Mouse (Mus musculus) fat pad, adult 2 months (tissue): ENCODE data around the gene Shc3.

Experiments used
- DNase-seq: peaks from one replicate; pipeline ENCODE4 v3.0.0-alpha.2; 2011; ENCODE audit warnings: low read depth, low spot score; ENCODE audit errors: extremely low read depth

Gene Shc3

DNA sequence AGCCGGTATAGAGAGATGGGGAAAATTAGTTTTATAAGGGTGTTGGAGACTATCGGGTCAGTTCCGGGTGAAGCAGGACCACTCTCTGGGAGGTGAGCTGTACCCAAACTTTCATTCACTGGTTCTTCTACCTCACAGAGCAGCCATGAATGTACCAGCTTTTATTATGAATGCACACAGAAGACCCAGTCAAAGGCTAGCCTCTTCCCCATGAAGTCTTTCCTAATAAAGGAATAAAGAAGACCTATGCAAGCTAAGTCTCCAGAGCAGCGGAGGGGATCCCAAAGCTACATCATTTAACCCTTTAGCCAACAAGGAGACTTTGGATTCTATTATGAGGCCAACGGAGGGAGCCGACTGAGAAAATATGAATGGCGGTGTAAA, 458 bp upstream of the Shc3 start:
- no peak for DNase-seq

DNA sequence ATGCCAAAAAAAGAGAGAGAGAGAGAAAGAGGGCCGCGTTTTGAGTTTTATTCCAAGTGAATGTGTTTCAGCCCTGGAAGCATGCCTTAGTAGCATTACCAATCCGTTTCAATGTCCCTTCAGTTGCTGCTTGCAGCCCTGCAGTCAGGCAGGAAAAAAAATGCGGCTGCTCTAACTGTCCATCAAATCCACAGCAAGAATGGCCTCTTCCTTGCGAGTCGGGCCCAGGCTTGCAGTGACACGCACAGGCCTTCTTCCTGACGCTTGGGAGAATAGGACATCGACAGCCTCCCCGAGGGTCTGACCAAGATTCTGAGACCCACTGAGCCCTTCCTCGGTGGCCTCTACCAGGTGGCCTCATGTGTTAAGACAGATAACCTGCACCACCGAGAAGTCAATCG, 718 bp downstream of the Shc3 start:
- DNase-seq, result no peak

GRCm38 (mm10) chr13:51567411-51567851, 1.8 kb downstream of the Shc3 start:
- DNase-seq, result no peak

- no peak for DNase-seq
Measured at GRCm38 (mm10) chr13:51567078-51567395, 2.2 kb downstream of the Shc3 start.

DNA sequence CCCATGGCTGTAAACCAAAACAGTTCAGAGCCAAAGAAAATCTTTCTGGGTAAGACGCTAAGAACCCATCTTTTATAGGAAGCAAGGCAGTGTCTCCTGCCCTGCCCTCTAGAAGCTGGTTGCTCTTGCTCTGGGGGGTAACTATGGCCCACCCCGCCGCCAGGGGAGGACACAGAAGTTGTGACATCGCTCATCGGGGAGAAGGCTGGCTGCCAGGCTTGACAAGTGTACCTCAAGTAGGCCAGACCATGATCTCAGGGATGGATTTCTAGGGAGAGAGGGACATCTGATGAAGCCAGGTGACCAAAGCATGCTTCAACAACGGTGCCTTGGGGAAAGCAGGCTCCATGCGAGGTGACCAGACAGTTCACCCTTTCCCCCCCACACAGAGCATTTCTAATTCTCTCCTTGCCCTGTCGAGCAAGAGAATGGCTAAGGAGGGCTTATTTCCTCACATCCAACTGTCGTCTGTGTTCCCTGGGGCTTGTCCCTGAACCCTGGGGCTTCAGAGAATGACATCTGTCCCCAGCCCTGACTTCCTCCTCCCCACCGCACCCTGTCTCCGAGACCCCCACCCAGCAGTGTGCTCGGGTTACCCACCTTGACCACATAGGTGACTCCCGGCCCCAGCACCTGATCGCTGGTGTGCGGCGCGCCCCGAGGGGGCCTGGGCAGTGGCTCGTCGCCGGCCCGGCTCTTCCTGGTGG, 2.7 kb downstream of the Shc3 start:
- no peak for DNase-seq

DNA sequence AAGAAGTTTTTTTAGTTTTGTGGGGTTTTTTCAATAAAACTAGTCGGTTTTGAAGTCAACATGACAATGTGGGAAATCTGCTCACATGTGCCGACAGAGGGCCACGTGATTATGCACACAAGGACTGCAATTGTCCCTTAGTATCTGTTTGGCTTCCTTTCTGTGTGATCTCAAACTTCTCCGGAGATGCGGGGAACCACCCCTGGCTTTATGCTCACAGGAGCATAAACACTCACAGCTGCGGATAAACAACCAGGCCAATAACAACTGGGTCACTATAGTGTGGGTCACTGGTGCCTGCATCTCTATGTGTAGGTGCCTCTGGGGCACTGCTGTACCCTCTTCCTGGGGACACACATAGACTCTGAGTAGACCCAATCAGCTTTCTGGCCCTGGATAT, 4.5 kb downstream of the Shc3 start:
- DNase-seq, result no peak

GRCm38 (mm10) chr13:51553343-51553742, 15.9 kb downstream of the Shc3 start:
- DNase-seq, result no peak

DNA sequence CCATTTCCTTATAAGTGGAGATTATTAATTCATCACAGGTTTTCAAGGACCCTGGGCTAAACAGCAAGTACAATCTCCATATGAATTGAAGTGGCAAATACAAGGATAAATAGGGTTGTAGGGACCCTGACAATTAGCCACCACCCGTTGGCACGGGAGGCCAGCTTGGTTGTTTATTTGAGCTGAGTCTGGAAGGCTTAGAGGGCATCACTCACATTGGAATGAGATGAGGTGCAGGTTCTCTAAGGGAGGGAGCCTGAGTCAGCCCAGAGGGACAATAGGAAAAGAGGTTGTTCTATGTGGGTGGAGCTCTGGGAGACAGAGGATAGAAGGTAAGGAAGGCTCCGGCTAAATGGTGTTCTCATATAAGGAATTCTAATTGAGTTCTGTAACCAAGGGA, 17.0 kb downstream of the Shc3 start:
- no peak for DNase-seq

DNA sequence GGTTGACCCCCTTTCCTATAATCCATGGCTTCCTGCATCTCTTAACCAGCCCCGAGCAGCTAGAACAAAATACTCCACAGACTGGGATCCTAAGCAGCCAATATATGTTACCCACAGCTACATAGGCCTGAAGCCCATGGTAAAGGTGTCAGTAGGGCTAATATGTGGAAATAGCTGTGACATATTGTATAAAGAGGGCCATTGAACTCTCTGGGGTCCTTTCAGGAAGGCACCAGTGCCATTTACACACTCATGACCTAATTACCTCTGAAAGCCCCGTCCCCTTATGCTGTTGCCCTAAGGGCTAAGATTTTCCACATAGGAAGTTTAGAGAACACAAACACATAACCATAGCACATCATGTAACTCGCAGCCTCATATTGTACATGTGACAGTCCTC, 17.4 kb downstream of the Shc3 start:
- DNase-seq, result no peak

GRCm38 (mm10) chr13:51539816-51540215, 29.4 kb downstream of the Shc3 start:
- no peak for DNase-seq

DNA sequence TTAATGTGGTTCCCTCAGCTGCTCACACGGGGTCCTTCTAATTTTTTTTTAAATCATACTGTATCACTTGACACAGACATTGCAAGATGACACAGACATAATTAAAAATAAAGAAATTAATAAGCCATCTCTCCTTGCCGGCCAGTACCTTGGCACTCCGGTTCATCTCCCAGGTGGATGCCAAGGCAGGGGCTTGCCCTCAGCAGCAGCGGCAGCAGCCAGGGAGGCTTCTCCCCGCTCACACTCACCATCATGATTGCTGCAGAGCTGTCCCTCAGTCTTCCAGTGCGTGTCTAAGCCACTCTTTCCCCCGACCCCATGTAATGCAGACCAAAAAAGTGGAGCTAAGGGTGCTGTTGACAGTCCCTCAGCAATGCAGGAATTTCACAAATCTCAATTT, 33.9 kb downstream of the Shc3 start:
- no peak for DNase-seq

DNA sequence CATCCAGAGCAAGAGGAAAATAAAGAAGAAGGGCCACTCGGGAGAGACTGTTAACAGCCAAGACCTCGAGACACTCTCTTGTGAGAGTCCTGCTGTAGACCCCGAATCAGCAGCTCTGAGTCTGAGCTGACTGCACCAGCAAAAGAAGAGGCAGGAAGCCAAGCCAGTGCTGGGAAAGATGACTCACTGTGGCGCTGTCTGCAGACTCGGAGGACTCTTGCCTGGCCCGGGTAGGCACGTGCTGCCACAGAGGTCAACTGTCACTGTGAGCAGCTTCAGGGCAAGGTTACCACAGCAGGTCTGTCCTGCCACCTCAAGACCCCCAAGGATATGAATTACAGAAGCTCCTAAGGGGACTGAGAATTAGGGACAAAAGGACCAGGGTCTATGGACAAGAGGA, 42.7 kb downstream of the Shc3 start:
- DNase-seq, result no peak

DNA sequence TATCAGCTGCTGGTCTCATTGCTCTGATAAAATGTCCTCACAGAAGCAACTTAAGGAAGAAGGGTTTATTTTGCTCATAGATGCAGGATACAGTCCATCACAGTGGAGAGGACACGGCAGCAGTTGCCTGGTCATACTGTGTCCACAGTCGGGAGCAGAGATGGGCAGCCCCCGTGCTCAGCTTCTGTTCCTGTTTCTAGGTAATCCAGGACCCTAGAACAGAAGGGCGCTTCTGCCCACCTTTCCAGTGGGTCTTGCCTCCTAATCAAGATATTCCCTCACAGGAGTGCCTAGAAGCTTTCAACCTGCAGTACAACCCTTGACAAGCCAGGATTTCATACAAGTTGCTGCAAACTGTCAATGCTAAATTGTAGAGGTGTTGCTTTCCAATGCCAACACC, 44.9 kb downstream of the Shc3 start:
- DNase-seq, result no peak

DNA sequence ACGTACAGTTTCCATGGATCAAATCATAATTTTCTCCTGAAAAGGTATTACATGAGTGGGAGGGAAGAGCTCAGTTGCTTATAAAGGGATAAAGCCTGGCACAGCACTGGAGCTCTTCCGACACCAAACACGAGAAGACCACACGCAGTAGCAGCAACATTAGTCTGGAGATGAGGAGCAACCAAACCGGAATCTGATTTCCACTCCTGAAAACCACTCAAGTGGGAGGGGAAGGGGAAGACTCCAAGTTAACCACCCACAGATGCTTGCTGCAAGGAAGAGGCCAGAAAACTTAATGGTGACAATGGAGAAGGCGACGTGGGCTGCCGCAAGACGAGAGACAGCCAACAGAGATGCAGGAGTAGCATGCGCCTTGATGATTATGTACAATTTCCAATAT, 45.9 kb downstream of the Shc3 start:
- no peak for DNase-seq

DNA sequence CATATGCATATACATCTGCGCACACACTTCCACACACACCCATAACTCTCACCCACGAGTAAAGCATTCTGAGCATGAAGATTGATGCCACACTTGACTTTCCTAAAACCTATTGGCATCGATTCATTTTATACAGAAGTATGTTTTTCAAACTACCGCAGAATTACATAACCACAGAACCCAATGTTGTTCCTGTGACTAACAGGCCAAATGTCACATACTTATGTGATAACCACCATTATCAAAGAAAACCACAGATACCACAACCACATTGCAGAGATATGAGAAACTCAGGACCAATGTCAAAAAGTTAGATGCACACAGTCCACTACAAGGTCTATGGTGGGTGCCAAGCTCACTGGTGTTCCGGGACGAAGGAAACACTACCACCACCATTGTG, 50.3 kb downstream of the Shc3 start:
- no peak for DNase-seq

DNA sequence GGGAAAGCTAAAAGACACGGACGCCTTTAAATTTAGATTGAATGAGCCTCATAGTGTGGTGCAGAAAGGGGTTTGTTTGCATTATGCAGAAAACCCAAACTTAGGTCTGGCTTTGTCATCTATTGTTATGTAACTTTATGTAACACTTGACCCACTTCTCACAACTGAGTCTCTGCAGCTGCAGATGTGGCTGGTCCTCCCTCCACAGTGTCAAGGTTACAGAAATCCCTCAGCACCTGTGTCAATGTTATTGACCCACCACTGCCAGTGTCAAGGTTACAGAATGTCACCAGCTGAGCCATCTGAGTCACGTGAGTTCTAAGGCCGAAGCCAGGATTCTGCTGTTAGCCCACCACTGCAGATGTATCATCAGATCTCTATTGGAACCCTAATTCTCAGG, 51.3 kb downstream of the Shc3 start:
- no peak for DNase-seq

DNA sequence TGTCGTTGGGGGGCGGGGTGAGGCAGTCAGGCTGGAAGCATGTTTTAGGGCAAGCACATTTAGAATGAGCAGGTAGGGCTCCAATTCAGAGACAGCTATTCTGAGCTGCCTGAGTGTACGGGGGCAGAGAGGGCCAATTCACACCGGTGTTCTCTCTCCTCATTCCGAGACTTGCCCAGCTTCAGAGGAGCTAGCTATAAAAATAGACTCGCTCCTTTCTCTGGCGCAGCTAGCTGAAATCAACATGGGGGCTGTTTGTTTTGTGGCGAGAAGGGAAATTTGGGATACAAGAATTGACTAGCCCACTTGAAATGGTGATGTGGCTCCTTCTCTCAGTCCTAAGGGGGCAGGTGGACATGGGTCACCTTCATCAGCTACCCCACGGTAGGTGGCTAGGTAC, 60.4 kb downstream of the Shc3 start:
- no peak for DNase-seq

- no peak for DNase-seq
Measured at GRCm38 (mm10) chr13:51505711-51506110, 63.5 kb downstream of the Shc3 start.

DNA sequence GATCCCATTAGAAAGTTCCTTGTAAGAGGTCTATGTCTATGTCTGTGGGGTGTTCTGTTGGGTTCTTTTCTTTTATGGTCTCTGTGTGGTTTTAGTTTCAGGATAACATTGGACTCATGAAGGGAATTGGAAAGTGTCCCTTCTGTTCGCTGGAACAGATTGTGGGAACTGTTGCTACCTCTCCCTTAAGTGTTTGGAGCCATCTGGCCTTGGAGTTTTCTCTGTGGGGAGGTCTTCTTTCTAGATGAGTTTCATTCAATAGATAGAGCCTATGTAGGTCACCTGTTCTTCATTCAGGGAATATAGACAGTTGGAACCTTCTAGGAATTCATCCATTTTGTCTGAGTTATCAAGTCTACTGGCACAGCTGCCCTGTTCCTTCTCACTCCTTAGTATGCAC, 69.5 kb downstream of the Shc3 start:
- DNase-seq, result no peak

DNA sequence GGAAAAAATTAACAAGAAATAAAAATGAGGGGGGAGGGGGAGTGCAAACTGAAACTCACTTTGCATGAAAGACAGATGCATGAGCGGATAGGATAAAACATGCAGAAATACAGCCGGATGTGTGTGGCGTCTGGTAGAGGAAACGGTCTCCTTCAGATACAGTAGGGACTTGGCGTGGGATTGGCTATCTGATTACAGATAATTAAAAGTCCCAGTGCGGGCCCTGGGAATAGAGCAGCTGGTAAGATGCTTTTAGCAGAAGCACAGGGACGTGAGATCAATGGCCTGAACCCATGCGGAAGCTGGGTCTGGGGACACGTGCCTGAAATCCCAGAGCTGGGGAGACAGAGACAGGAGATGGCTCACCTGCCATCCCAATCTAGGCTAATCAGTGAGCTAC, 75.5 kb downstream of the Shc3 start:
- DNase-seq, result no peak

DNA sequence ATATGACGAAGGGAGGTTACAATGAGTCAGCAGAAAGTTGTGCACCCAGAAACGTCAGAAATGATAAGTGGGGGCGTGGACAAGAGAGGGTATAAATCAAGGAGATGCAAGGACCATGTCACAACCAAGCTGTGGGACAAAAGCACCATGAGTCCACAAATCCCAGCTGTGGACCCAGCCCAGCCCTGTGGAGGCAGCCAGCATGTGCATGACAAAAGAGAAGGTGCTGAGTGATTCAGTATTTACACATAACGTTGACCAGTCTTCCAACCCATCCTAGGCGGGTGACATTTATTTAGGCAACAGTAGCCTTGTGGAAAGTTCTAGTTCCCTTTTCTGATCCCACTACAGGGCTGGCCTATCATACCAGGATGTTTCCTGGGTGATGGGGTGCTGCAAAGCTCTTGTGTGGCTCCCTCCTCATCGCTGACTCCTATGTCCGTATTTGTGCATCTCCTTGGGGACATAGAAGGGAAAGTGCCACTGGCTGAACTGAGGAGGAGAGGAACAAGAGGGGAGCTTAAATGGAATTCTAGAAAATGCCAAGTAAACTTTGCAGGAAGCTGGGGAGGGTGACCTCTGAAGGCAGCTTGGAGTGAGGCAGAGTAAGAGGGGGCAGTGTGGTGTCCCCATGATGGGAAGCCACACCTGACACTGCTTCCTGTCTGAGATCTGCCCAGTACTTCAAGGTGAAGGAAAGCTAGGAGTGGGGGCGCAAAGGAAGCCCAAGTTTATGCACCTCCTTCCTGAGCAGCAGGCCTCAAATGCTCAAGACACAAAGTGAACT, 77.4 kb downstream of the Shc3 start:
- DNase-seq, result no peak

GRCm38 (mm10) chr13:51490195-51490594, 79.0 kb downstream of the Shc3 start:
- DNase-seq, result no peak

DNA sequence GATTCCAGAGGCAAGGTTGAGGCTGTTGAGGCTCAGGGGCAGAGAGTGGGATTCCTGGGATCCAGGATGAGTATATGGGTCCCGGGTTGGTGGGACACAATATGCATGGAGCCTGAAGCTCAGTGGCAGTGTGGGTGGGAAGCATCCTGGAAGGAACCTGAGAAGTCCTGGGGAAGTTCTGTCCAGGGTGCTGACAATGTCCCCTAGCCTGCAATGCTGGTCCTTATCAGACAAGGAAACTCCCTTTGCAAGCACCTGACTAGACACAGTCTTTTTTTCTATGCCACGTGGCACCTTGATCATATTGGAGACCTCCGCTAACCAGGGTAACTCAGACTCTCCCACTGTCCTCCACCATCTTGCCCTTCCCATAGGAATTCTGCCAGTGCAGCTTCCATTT, 80.3 kb downstream of the Shc3 start:
- DNase-seq, result no peak
